Mouse (Mus musculus) stomach, adult 2 months (tissue): ENCODE results near the gene Zfp69. TPM values are rescaled to one million over a fixed set of nuclear protein-coding genes. Genes with fewer than 3 reads are reported as not detected.

Source experiments
- polyA plus RNA-seq: library from polyadenylated mRNA; depleted of rRNA; stranded (reverse); fragments of >200 nt; gene quantifications from 2 replicates; pipeline ENCODE4 v1.2.3, GENCODE M21; 2012; rRNA removed

The Zfp69 gene
- 0.72 and 1.00 TPM in 2 replicates for polyA plus RNA-seq

GRCm38 (mm10) chr4:120951428-120951973 is at the start of gene Zfp69:
Gene Zfp69 (minus strand): TSS chr4:120951699.

GRCm38 (mm10) chr4:120924554-120925299 is 26.8 kb downstream of the Zfp69 start, which contains the start of gene Exo5:
Gene Exo5 (minus strand): TSS chr4:120925017.

Other genes starting within 250 kb of the Zfp69 start
- gene Kcnq4, start 203.1 kb downstream of the Zfp69 start, polyA plus RNA-seq = 6.1 and 6.5 TPM in 2 replicates
- 81.9 and 104 TPM in 2 replicates for gene Nfyc, start 120.1 kb downstream of the Zfp69 start, polyA plus RNA-seq
- gene Rims3, start 96.9 kb downstream of the Zfp69 start, polyA plus RNA-seq = 0.23 and 0.48 TPM in 2 replicates
- gene Exo5, start 26.7 kb downstream of the Zfp69 start, polyA plus RNA-seq = 0.45 and 0.62 TPM in 2 replicates
- 14.1 and 20.3 TPM in 2 replicates for gene Smap2, start 65.5 kb upstream of the Zfp69 start, polyA plus RNA-seq
- 0.18 and 0.42 TPM in 2 replicates for gene Col9a2, start 87.7 kb upstream of the Zfp69 start, polyA plus RNA-seq
- 7.5 and 8.4 TPM in 2 replicates for gene Zmpste24, start 146.5 kb upstream of the Zfp69 start, polyA plus RNA-seq
- gene Tmco2, start 157.5 kb upstream of the Zfp69 start, polyA plus RNA-seq = not detected in 2 replicates